Mouse (Mus musculus) embryonic facial prominence, embryonic 14.5 days (tissue): ENCODE data around the gene March10. TPM values are rescaled to one million over a fixed set of nuclear protein-coding genes. Genes with fewer than 3 reads are reported as not detected.

ENCODE experiments used
- ATAC-seq: fragments of 200-750 bp; cut with Nextera tagmentation; 2 replicates; pipeline ENCODE4 v1.8.0; 2017; ENCODE audit warnings: low read depth, moderate number of reproducible peaks, moderate TSS enrichment
- DNase-seq: peaks from one replicate; pipeline ENCODE4 v3.0.0-alpha.2; 2015; ENCODE audit warnings: low spot score
- H3K27ac ChIP-seq: fragments of 300-500 bp; sonication (generic); replicated peaks from 2 replicates; pipeline ENCODE4 v1.5.1; 2014; ENCODE audit warnings: low read depth, mild to moderate bottlenecking, low read length, moderate library complexity
- H3K27me3 ChIP-seq: fragments of 300-500 bp; sonication (generic); replicated peaks from 2 replicates; pipeline ENCODE4 v1.6.1; 2014; ENCODE audit warnings: low read length; ENCODE audit not compliant: control insufficient read depth, insufficient read depth
- H3K36me3 ChIP-seq: fragments of 300-500 bp; sonication (generic); 2 replicates; pipeline ENCODE4 v1.6.1; 2014; ENCODE audit warnings: low read length, mixed read lengths; ENCODE audit not compliant: control insufficient read depth, insufficient read depth
- H3K4me1 ChIP-seq: fragments of 300-500 bp; sonication (generic); 2 replicates; pipeline ENCODE4 v1.6.1; 2014; ENCODE audit warnings: antibody characterized with exemption, low read length; ENCODE audit not compliant: control insufficient read depth, insufficient read depth
- H3K4me2 ChIP-seq: fragments of 300-500 bp; sonication (generic); 2 replicates; pipeline ENCODE4 v1.6.1; 2014; ENCODE audit warnings: low read depth, mild to moderate bottlenecking, low read length, moderate library complexity, mixed read lengths
- H3K4me3 ChIP-seq: fragments of 300-500 bp; sonication (generic); 2 replicates; pipeline ENCODE4 v1.5.1; 2014; ENCODE audit warnings: low read depth, mild to moderate bottlenecking, low read length
- H3K9ac ChIP-seq: fragments of 300-500 bp; sonication (generic); 2 replicates; pipeline ENCODE4 v1.6.1; 2014; ENCODE audit warnings: low read depth, mild to moderate bottlenecking, low read length, moderate library complexity, mixed read lengths
- H3K9me3 ChIP-seq: fragments of 300-500 bp; sonication (generic); 2 replicates; pipeline ENCODE4 v1.6.1; 2016; ENCODE audit warnings: low read length; ENCODE audit not compliant: control insufficient read depth
- WGBS: fragments of 180-500 bp; shearing (Covaris S2); extraction: QIAGEN DNeasy Blood & Tissue Kit; methylation state at CpG from one replicate; pipeline ENCODE4 v1.1.7; 2014; 5-methylcytosine and 5-hydroxymethylcytosine counted together
- polyA plus RNA-seq: library from polyadenylated mRNA; unstranded; fragments of >200 nt; fragmentation: Nextera tagmentation; extraction: Ambion mirVana; gene quantifications from 2 replicates; pipeline ENCODE4 v1.2.1, GENCODE M21; 2014

March10 gene
- polyA plus RNA-seq, 1 experiment from 2014 or later, result 0.36 TPM

DNA sequence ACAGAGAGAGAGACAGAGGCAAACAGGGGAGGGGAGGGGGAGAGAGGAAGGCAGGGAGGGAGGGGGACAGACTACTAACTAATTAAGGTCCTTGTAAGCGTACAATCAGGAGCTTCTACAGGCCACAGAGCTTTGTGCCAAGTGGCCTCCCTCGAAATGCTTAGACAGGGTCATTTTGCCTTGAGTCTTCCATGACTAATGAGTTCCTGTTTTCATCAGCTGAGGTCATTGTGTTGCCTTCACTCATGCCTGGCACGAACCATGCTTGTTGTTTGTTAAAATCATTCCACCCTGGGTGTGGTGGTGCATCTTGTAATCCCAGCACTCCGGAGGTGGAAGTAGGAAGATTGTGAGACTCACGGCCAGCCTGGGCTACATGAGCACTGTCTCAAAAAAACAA lies 3.4 kb upstream of the March10 start:
- H3K4me2 ChIP-seq, result no peak overlapping the region
- peaks cover 10% of the 10 kb centered on the region; the same call in 1 of the 2 replicates for H3K4me1 ChIP-seq
- no peak overlapping the region for H3K27ac ChIP-seq
- no peaks in the 10 kb centered on the region for H3K9me3 ChIP-seq
- H3K4me3 ChIP-seq, result no peak overlapping the region
- no peak for DNase-seq
- ATAC-seq, result no peak
- no peaks in the 10 kb centered on the region for H3K27me3 ChIP-seq
- 40% methylated on average over 5 of the region's 5 CpGs for WGBS
- H3K9ac ChIP-seq, result no peak overlapping the region
- no peaks in the 10 kb centered on the region for H3K36me3 ChIP-seq

DNA sequence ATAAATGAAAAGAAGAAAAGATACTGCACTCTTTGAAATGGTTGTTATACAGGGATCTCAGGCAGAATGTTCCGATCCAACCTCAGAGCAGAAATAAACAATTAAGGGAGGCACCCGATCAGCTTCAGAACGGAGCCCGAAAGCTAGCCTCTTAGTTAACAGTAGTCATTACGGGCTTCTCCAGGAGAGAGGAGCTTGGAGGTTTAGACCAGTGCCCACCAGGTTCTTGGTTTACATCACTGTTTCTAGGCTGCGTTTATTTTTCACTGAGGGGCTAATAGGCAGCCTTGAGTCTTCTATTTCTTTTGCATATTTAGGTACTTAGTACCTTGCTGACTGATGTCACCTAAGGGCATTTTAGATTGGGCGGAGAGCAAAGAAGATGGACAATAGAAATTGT lies 506 bp upstream of the March10 start:
- Histone ChIP-seq H3K4me3 (peak overlapping the region; percentile 41), H3K27me3 (no peaks in the 10 kb centered on the region), H3K4me1 (peaks cover 5% of the 10 kb centered on the region; the same call in 1 of the 2 replicates), H3K9me3 (no peaks in the 10 kb centered on the region), H3K36me3 (no peaks in the 10 kb centered on the region), H3K4me2 (peak overlapping the region; percentile 69), H3K27ac (no peak overlapping the region), H3K9ac (no peak overlapping the region)
- ATAC-seq (no peak), DNase-seq (no peak)
- WGBS, result 51% methylated on average over 7 of the region's 7 CpGs

DNA sequence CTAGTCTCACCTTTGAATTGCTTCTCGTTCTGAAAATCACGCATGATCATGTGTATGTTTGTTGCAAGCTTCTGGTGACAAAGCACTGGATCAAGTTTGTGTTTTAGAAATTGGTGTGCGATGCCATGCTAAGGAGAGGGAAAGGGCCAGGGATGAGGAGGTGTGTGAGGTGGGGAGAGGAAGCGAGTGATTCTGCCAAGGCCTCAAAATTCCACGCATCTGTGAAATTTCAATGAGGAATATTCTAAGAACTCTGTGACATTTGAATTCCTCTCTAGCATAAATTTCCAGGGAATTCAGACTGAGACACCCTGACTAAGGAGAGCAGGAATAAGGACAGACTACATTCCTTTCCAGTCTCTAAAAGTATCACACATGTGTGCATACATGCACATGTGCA lies 1.4 kb downstream of the March10 start:
- no peak overlapping the region for H3K27ac ChIP-seq
- peaks cover 5% of the 10 kb centered on the region; the same call in 1 of the 2 replicates for H3K4me1 ChIP-seq
- H3K36me3 ChIP-seq, result no peaks in the 10 kb centered on the region
- H3K27me3 ChIP-seq, result no peaks in the 10 kb centered on the region
- no peaks in the 10 kb centered on the region for H3K9me3 ChIP-seq
- no peak overlapping the region for H3K9ac ChIP-seq
- DNase-seq (no peak), ATAC-seq (no peak)
- H3K4me2 ChIP-seq, result no peak overlapping the region
- no peak overlapping the region for H3K4me3 ChIP-seq
- 86% methylated on average over 5 of the region's 5 CpGs for WGBS

DNA sequence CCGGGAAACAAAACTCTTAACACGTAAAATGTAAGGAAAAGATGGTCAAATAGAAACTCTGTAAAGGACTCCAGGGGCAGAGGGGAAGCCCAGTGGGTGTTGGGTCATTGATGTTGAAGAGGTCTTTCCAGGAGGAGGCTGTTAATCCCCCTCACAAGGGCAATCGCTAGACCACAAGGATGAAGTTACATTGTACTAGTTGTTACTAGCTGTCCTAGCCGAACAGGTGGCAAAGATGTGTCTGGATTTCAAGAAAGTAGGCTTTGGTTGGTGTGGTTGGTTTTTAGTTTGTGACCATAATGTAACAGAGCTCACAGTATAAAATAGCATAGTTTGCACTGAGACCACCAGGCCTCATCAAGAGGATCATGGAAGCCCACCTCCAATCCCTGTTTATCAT lies 3.5 kb downstream of the March10 start:
- Histone ChIP-seq H3K27me3 (no peaks in the 10 kb centered on the region), H3K9me3 (no peaks in the 10 kb centered on the region), H3K4me2 (no peak overlapping the region), H3K36me3 (no peaks in the 10 kb centered on the region), H3K4me1 (peaks cover 5% of the 10 kb centered on the region; the same call in 1 of the 2 replicates), H3K9ac (no peak overlapping the region), H3K4me3 (no peak overlapping the region), H3K27ac (no peak overlapping the region)
- WGBS, result 84% methylated on average over 4 of the region's 4 CpGs
- no peak for DNase-seq
- ATAC-seq, result no peak

DNA sequence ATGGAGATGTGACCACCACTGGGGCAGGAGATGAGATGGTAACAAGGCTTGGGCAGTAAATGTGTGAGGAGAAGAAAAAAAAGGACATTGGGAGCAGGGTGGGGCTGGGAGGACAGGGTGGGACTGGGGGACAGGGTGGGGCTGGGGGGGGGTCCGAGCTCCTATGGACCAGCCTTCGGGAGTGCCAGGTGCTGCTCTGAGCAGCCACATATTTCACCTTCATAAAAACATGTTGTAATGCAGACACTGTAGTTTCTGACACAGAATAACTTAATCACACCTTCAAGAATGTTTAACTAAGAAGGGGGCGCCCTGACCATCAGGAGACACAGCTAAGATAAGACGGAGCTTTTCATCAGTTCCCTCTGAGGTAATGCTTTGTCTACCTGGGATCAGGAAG lies 4.0 kb downstream of the March10 start:
- Histone ChIP-seq H3K4me3 (no peak overlapping the region), H3K27ac (no peak overlapping the region), H3K27me3 (no peaks in the 10 kb centered on the region), H3K36me3 (no peaks in the 10 kb centered on the region), H3K9ac (no peak overlapping the region), H3K4me1 (peaks cover 5% of the 10 kb centered on the region; the same call in 1 of the 2 replicates), H3K9me3 (no peaks in the 10 kb centered on the region), H3K4me2 (no peak overlapping the region)
- DNase-seq (no peak), ATAC-seq (no peak)
- WGBS, result 93% methylated on average over 4 of the region's 4 CpGs

DNA sequence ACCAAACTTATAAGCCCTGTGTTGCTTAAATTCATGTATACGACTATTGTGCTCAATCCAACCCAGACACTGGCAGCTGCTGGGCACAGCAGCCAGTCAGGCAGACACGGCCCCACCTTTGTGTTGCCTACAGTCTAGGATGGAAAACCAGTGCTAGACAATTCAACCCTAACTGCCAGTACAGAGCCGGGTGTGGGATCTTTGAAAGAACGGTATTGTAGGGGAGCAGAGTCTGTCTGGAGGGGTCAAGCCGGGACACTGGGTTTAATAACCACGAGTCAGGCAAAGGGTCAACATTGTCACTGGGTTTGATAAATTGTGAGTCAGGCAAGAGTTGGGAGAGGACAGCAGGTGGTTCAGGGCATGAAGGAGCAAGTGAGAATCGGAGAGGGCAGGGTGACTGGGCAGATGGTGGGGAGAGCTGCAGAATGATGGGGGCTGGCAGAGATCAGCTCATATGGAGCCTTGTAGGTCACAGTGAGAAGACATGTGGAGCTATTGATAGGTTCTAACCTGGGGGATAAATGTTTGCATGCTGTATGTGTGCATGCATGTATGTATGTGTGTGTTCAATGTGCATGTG lies 4.9 kb downstream of the March10 start:
- ATAC-seq (no peak), DNase-seq (no peak)
- H3K9ac ChIP-seq, result no peak overlapping the region
- no peak overlapping the region for H3K27ac ChIP-seq
- peaks cover 5% of the 10 kb centered on the region; the same call in 1 of the 2 replicates for H3K4me1 ChIP-seq
- no peak overlapping the region for H3K4me3 ChIP-seq
- no peaks in the 10 kb centered on the region for H3K27me3 ChIP-seq
- no peaks in the 10 kb centered on the region for H3K36me3 ChIP-seq
- H3K9me3 ChIP-seq, result no peaks in the 10 kb centered on the region
- WGBS, result 54% methylated on average over 7 of the region's 7 CpGs
- no peak overlapping the region for H3K4me2 ChIP-seq

DNA sequence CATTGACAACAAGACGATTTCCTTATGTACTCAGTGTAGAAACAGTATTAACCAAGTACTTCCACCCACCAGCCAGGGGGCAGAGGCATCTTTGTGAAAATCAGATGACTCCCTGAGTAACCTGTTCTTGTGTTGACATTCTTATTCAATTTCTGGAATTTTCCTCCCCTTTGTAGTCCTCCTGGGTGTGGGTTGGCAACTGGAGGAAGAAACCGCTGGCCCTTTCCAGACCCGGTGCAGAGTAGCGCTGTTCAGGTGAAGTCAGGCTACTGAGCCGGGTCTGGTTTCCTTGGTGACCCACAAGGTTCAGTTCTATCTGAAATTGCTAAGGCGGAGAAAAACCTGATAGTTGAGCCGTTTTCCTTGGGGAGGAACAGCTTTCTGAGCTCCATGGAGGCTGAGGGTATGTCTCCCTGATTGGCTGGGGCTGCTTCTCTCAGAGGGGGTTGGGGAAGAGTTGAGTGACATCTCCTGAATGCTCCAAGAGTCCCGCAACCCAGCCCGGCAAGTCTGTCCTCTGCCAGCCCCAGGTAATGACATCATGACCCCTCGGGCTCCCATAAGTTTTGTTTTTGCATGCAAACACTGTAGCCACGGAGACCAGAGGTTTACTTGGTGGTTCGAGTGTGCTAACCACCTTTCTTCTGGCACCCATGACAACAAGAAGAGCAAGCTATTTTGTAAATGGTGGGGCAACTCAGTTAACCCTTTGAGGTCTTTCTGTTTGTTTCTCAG lies 6.8 kb downstream of the March10 start:
- Histone ChIP-seq H3K27me3 (no peaks in the 10 kb centered on the region), H3K36me3 (no peaks in the 10 kb centered on the region), H3K9me3 (no peaks in the 10 kb centered on the region), H3K4me2 (no peak overlapping the region), H3K27ac (no peak overlapping the region), H3K4me1 (no peaks in the 10 kb centered on the region), H3K9ac (no peak overlapping the region), H3K4me3 (no peak overlapping the region)
- DNase-seq (peak; percentile 31), ATAC-seq (peak; percentile 56; the same call in 1 of the 2 replicates)
- WGBS, result 50% methylated on average over 12 of the region's 12 CpGs

DNA sequence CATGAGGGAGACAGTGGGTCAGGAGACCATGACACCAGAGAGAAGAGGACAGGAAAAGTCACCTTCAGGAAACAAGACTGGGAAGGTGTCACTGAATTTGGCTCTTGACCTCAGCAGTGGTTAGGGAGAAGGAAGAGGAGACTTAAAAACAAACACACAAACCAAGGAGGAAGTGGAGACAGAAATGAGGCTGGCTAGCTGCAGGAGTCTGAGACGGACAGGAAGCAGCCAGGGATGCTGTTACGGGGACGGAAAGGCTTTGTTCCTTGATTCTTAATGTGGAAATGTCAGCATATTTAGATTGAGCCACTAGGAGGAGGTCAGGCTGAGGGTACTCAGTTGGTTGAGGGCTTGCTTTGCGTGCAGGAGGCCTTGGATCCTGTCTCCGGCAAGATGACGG lies 8.9 kb downstream of the March10 start:
- no peak overlapping the region for H3K4me2 ChIP-seq
- H3K9me3 ChIP-seq, result no peaks in the 10 kb centered on the region
- H3K36me3 ChIP-seq, result no peaks in the 10 kb centered on the region
- H3K4me3 ChIP-seq, result no peak overlapping the region
- ATAC-seq (no peak), DNase-seq (no peak)
- WGBS, result 67% methylated on average over 6 of the region's 6 CpGs
- H3K4me1 ChIP-seq, result 0 out of 2 replicates have a peak, but pooled peaks cover 4% of the 10 kb centered on the region
- H3K27me3 ChIP-seq, result no peaks in the 10 kb centered on the region
- no peak overlapping the region for H3K27ac ChIP-seq
- no peak overlapping the region for H3K9ac ChIP-seq

DNA sequence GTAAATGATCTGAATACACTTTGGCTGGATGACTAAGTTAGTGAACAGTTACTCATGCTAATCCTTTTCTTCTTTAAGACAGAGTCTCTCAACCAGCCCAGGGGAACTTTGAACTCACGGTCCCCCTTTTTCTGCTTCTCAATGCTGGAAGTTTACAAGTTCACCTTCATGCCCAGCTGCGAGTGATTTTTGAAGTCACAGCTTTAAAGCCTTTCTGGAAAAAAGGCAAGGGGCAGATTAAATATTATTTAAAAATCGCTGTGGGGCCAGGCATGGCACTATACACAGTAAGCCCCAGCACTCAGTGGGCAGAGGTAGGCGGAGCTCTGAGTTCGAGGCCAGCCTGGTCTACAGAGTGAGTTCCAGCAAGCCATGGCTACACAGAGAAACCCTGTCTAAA lies 10.3 kb downstream of the March10 start:
- Histone ChIP-seq H3K4me3 (no peak overlapping the region), H3K27me3 (no peaks in the 10 kb centered on the region), H3K36me3 (no peaks in the 10 kb centered on the region), H3K9ac (no peak overlapping the region), H3K9me3 (no peaks in the 10 kb centered on the region), H3K4me1 (0 out of 2 replicates have a peak, but pooled peaks cover 4% of the 10 kb centered on the region), H3K27ac (no peak overlapping the region), H3K4me2 (no peak overlapping the region)
- DNase-seq, result no peak
- ATAC-seq, result no peak
- 86% methylated on average over 5 of the region's 5 CpGs for WGBS
